In the genomic region with DNA sequence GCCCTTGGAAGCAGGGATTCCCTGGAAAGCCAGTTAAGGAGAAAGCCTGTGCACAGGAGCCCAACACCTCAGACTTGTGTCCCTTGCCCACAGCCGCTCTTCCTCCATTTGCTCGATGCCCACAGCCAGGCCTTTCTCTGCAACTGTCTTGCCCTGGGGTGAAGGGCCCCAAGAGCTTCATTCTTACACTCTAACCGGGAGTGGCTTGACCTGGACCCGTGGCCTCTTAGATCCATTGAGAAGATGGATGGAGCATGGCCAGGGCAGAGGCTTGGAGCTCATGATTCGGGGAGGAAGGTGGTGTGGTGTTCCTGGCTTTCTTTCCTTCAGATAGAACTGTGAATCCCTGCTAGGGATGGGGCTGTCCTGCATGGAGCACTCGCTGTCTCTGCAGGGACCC, we compare ENCODE assay signal across 13 mouse cellular contexts. TPM values are rescaled to one million over a fixed set of nuclear protein-coding genes. Genes with fewer than 3 reads are reported as not detected.
DNase-seq lines count a peak whose midpoint lies in the region; ATAC-seq and TF ChIP-seq lines count a peak whose summit lies in the region.
"Had no signal": no experiment of that assay in that cellular context is flagged by ENCODE, and none has a peak within 500 bp of the region (broad histone marks: within the 10 kb centered on the region; RNA-seq: fewer than 3 reads in every experiment).

No protein-coding gene starts in this region.

- peak overlapping the region; percentile 14; the same call in 1 of the 2 replicates for H3K27ac ChIP-seq in heart, embryonic 12.5 days (ENCODE audit: poor library complexity, severe bottlenecking)
- H3K27ac ChIP-seq: hindbrain, embryonic 15.5 days; neural tube, embryonic 12.5 days had no signal

- H3K9me3 ChIP-seq in heart, embryonic 12.5 days (replicated peaks): no peaks in the 10 kb centered on the region
- no peaks in the 10 kb centered on the region for H3K9me3 ChIP-seq in G1E (replicated peaks)
- H3K9me3 ChIP-seq: hindbrain, embryonic 15.5 days; limb, embryonic 12.5 days; neural tube, embryonic 12.5 days had no signal

- H3K4me2 ChIP-seq in heart, embryonic 12.5 days: no peak overlapping the region
- H3K4me2 ChIP-seq: hindbrain, embryonic 15.5 days; limb, embryonic 12.5 days; neural tube, embryonic 12.5 days had no signal

- peaks cover 90% of the 10 kb centered on the region for H3K4me1 ChIP-seq in heart, embryonic 12.5 days (replicated peaks)
- H3K4me1 ChIP-seq in G1E (ENCODE audit: insufficient read depth, low read depth, low read length): peaks cover 97% of the 10 kb centered on the region

- no peaks in the 10 kb centered on the region for H3K27me3 ChIP-seq in heart, embryonic 12.5 days (replicated peaks)
- no peaks in the 10 kb centered on the region for H3K27me3 ChIP-seq in G1E (ENCODE audit: insufficient read depth, low read length)
- H3K27me3 ChIP-seq: hindbrain, embryonic 15.5 days; limb, embryonic 12.5 days; neural tube, embryonic 12.5 days had no signal

- no peak overlapping the region for H3K9ac ChIP-seq in heart, embryonic 12.5 days
- H3K9ac ChIP-seq: hindbrain, embryonic 15.5 days; limb, embryonic 12.5 days; neural tube, embryonic 12.5 days had no signal

- intact Hi-C loops in heart, postnatal 10 days (cut with DNase I): no loop called here
- intact Hi-C loops in left cerebral cortex, postnatal 14 days (cut with DNase I): no loop called here

- peak; percentile 36 for DNase-seq in cerebellum, adult 9-11 months
- DNase-seq in cerebellum, adult 11-12 months: no peak
- DNase-seq in heart, postnatal 10 days: no peak
- peak; percentile 59 to 61 for DNase-seq in kidney, postnatal 36 days
- DNase-seq in kidney, adult 11 months: no peak
- DNase-seq in G1E (ENCODE audit: low spot score): no peak
- no peak for DNase-seq in left cerebral cortex, postnatal 14 days (ENCODE audit: low spot score in 2 of 2)
- DNase-seq: right cerebral cortex, postnatal 4 days; thymus, postnatal 14 days had no signal

- ATAC-seq in heart, embryonic 12.5 days (ENCODE audit: insufficient number of reproducible peaks, low FRiP score): no peak
- ATAC-seq in G1E (ENCODE audit: extremely low read depth, insufficient number of reproducible peaks, low FRiP score, poor library complexity, severe bottlenecking): no peak

- whole genome bisulfite sequencing in heart, embryonic 12.5 days: 80% methylated on average over 6 of the region's 6 CpGs

- H3K36me3 ChIP-seq in heart, embryonic 12.5 days: peaks cover 30% of the 10 kb centered on the region
- peaks cover 91% of the 10 kb centered on the region for H3K36me3 ChIP-seq in G1E (replicated peaks)

- no peak for TF ChIP-seq CTCF in G1E (IDR thresholded peaks at IDR 0.05; ENCODE audit: low read depth, low read length)

- no peak overlapping the region for H3K4me3 ChIP-seq in heart, embryonic 12.5 days
- H3K4me3 ChIP-seq in G1E (ENCODE audit: low read depth, low read length): peak overlapping the region; percentile 32; the same call in 1 of the 2 replicates
- H3K4me3 ChIP-seq: hindbrain, embryonic 15.5 days; limb, embryonic 12.5 days; neural tube, embryonic 12.5 days had no signal

RNA-seq across cellular contexts. Expression of gene Anp32a, which starts 28.1 kb away (rescaled TPM):
- polyA plus RNA-seq in heart, embryonic 12.5 days (2016; fragmentation: Nextera tagmentation; extraction: Ambion mirVana): 156 and 158 TPM in 2 replicates
- total RNA-seq in heart, postnatal 10 days (2021): 100 to 1,000 TPM; 231 to 270 TPM
- 565 and 646 TPM in 2 replicates for total RNA-seq in G1E (2014; fragmentation: Nextera tagmentation)
- total RNA-seq in G1E (2017): 481 and 765 TPM in 2 replicates
- 246 and 734 TPM in 2 replicates for polyA plus RNA-seq in G1E (2012)
- total RNA-seq in left cerebral cortex, postnatal 14 days (2021): 100 to 1,000 TPM; 254 to 262 TPM

Comparison
In these comparisons a context has a peak if more than half of its experiments do, and no peak if none do; other contexts are left out.
1. DNase-seq: peak in cerebellum, adult 9-11 months (single experiment) and kidney, postnatal 36 days (2 of 2); none in cerebellum, adult 11-12 months (single experiment), heart, postnatal 10 days (0 of 2), kidney, adult 11 months (single experiment), G1E (single experiment) and left cerebral cortex, postnatal 14 days (0 of 2).